Mouse (Mus musculus) forebrain, embryonic 16.5 days (tissue): Measurements from ENCODE around the gene Ldlrap1. TPM values are rescaled to one million over a fixed set of nuclear protein-coding genes. Genes with fewer than 3 reads are reported as not detected.
A peak's percentile ranks its signal among the peaks of the same experiment; 100 is the strongest.

ENCODE experiments used
- ATAC-seq: fragments of 200-750 bp; cut with Nextera tagmentation; 2 replicates; pipeline ENCODE4 v1.8.0; 2017; ENCODE audit warnings: mild to moderate bottlenecking, moderate library complexity
- H3K27ac ChIP-seq: fragments of 300-500 bp; sonication (generic); 2 replicates; pipeline ENCODE4 v1.5.1; 2014; ENCODE audit warnings: low read length, control low read depth
- H3K27me3 ChIP-seq: fragments of 300-500 bp; sonication (generic); replicated peaks from 2 replicates; pipeline ENCODE4 v1.6.1; 2014; ENCODE audit warnings: low read length; ENCODE audit not compliant: control insufficient read depth, insufficient read depth
- H3K36me3 ChIP-seq: fragments of 300-500 bp; sonication (generic); 2 replicates; pipeline ENCODE4 v1.6.1; 2014; ENCODE audit not compliant: control insufficient read depth, insufficient read depth
- H3K4me1 ChIP-seq: fragments of 300-500 bp; sonication (generic); replicated peaks from 2 replicates; pipeline ENCODE4 v1.6.1; 2014; ENCODE audit warnings: low read length; ENCODE audit not compliant: control insufficient read depth, insufficient read depth
- H3K4me2 ChIP-seq: fragments of 300-500 bp; sonication (generic); 2 replicates; pipeline ENCODE4 v1.6.1; 2014; ENCODE audit warnings: mild to moderate bottlenecking, low read length, control low read depth
- H3K4me3 ChIP-seq: fragments of 300-500 bp; sonication (generic); replicated peaks from 2 replicates; pipeline ENCODE4 v1.5.1; 2014; ENCODE audit warnings: mild to moderate bottlenecking, low read length, control low read depth
- H3K9ac ChIP-seq: fragments of 300-500 bp; sonication (generic); replicated peaks from 2 replicates; pipeline ENCODE4 v1.6.1; 2014; ENCODE audit warnings: low read depth, low read length, control low read depth
- H3K9me3 ChIP-seq: fragments of 300-500 bp; sonication (generic); 2 replicates; pipeline ENCODE4 v1.6.1; 2016; ENCODE audit warnings: low read length; ENCODE audit not compliant: control insufficient read depth
- WGBS: fragments of 180-500 bp; shearing (Covaris S2); extraction: QIAGEN DNeasy Blood & Tissue Kit; methylation state at CpG from one replicate; pipeline ENCODE4 v1.1.7; 2014; 5-methylcytosine and 5-hydroxymethylcytosine counted together
- polyA plus RNA-seq: library from polyadenylated mRNA; unstranded; fragments of >200 nt; fragmentation: Nextera tagmentation; extraction: Ambion mirVana; gene quantifications from 2 replicates; pipeline ENCODE4 v1.2.1, GENCODE M21; 2015

The Ldlrap1 gene
- polyA plus RNA-seq, 1 experiment from 2014 or later: 2.9 TPM

GRCm38 (mm10) chr4:134754941-134755340 lies 12.9 kb downstream of the Ldlrap1 start:
- H3K4me1 ChIP-seq: peaks cover 2% of the 10 kb centered on the region; the same call in 1 of the 2 replicates
- H3K4me2 ChIP-seq: no peak overlapping the region
- ATAC-seq: no peak
- no peaks in the 10 kb centered on the region for H3K27me3 ChIP-seq
- no peak overlapping the region for H3K27ac ChIP-seq
- H3K36me3 ChIP-seq: no peaks in the 10 kb centered on the region
- 84% methylated on average over 13 of the region's 13 CpGs for WGBS
- no peaks in the 10 kb centered on the region for H3K9me3 ChIP-seq
- H3K9ac ChIP-seq: no peak overlapping the region
- H3K4me3 ChIP-seq: no peak overlapping the region

- WGBS: 60% methylated on average over 10 of the region's 10 CpGs
- no peaks in the 10 kb centered on the region for H3K36me3 ChIP-seq
- no peaks in the 10 kb centered on the region for H3K9me3 ChIP-seq
- H3K4me1 ChIP-seq: peaks cover 2% of the 10 kb centered on the region; the same call in 1 of the 2 replicates
- ATAC-seq: no peak
- H3K27me3 ChIP-seq: no peaks in the 10 kb centered on the region
- H3K27ac ChIP-seq: no peak overlapping the region
- H3K9ac ChIP-seq: no peak overlapping the region
- H3K4me2 ChIP-seq: no peak overlapping the region
- no peak overlapping the region for H3K4me3 ChIP-seq
These were observed 13.5 kb downstream of the Ldlrap1 start for GRCm38 (mm10) chr4:134754371-134754770.

- Histone ChIP-seq H3K4me1 (peaks cover 2% of the 10 kb centered on the region; the same call in 1 of the 2 replicates), H3K4me2 (no peak overlapping the region), H3K27ac (no peak overlapping the region), H3K9me3 (no peaks in the 10 kb centered on the region), H3K9ac (no peak overlapping the region), H3K4me3 (no peak overlapping the region), H3K27me3 (no peaks in the 10 kb centered on the region), H3K36me3 (no peaks in the 10 kb centered on the region)
- ATAC-seq: no peak
- 28% methylated on average over 17 of the region's 17 CpGs for WGBS
These were observed 14.1 kb downstream of the Ldlrap1 start for GRCm38 (mm10) chr4:134753516-134754261.

GRCm38 (mm10) chr4:134752911-134753426 lies 14.9 kb downstream of the Ldlrap1 start:
- 48% methylated on average over 11 of the region's 11 CpGs for WGBS
- Histone ChIP-seq H3K9ac (no peak overlapping the region), H3K4me2 (no peak overlapping the region), H3K4me1 (peaks cover 2% of the 10 kb centered on the region; the same call in 1 of the 2 replicates), H3K36me3 (no peaks in the 10 kb centered on the region), H3K27me3 (no peaks in the 10 kb centered on the region), H3K27ac (no peak overlapping the region), H3K4me3 (no peak overlapping the region), H3K9me3 (no peaks in the 10 kb centered on the region)
- no peak for ATAC-seq

- no peak for ATAC-seq
- WGBS: 86% methylated on average over 18 of the region's 18 CpGs
- Histone ChIP-seq H3K27ac (peak overlapping the region; percentile 30; the same call in 1 of the 2 replicates), H3K9me3 (no peaks in the 10 kb centered on the region), H3K4me3 (no peak overlapping the region), H3K4me1 (peaks cover 2% of the 10 kb centered on the region; the same call in 1 of the 2 replicates), H3K27me3 (no peaks in the 10 kb centered on the region), H3K9ac (no peak overlapping the region), H3K36me3 (no peaks in the 10 kb centered on the region), H3K4me2 (no peak overlapping the region)
These were observed 16.0 kb downstream of the Ldlrap1 start for GRCm38 (mm10) chr4:134751682-134752380.

- Histone ChIP-seq H3K4me1 (peaks cover 2% of the 10 kb centered on the region; the same call in 1 of the 2 replicates), H3K27ac (no peak overlapping the region), H3K9me3 (no peaks in the 10 kb centered on the region), H3K36me3 (no peaks in the 10 kb centered on the region), H3K27me3 (no peaks in the 10 kb centered on the region), H3K4me2 (no peak overlapping the region), H3K4me3 (no peak overlapping the region), H3K9ac (no peak overlapping the region)
- no peak for ATAC-seq
- 79% methylated on average over 6 of the region's 6 CpGs for WGBS
These were observed 17.0 kb downstream of the Ldlrap1 start for GRCm38 (mm10) chr4:134750825-134751224.

GRCm38 (mm10) chr4:134750263-134750662 lies 17.6 kb downstream of the Ldlrap1 start:
- no peaks in the 10 kb centered on the region for H3K27me3 ChIP-seq
- no peak overlapping the region for H3K9ac ChIP-seq
- H3K9me3 ChIP-seq: no peaks in the 10 kb centered on the region
- no peak overlapping the region for H3K4me2 ChIP-seq
- H3K27ac ChIP-seq: no peak overlapping the region
- ATAC-seq: no peak
- H3K36me3 ChIP-seq: no peaks in the 10 kb centered on the region
- no peak overlapping the region for H3K4me3 ChIP-seq
- peaks cover 2% of the 10 kb centered on the region; the same call in 1 of the 2 replicates for H3K4me1 ChIP-seq
- 77% methylated on average over 5 of the region's 5 CpGs for WGBS

GRCm38 (mm10) chr4:134749301-134750030 lies 18.4 kb downstream of the Ldlrap1 start:
- no peak overlapping the region for H3K4me2 ChIP-seq
- peaks cover 2% of the 10 kb centered on the region; the same call in 1 of the 2 replicates for H3K4me1 ChIP-seq
- WGBS: 66% methylated on average over 21 of the region's 21 CpGs
- H3K4me3 ChIP-seq: no peak overlapping the region
- H3K27ac ChIP-seq: no peak overlapping the region
- H3K27me3 ChIP-seq: no peaks in the 10 kb centered on the region
- ATAC-seq: no peak
- no peaks in the 10 kb centered on the region for H3K9me3 ChIP-seq
- no peak overlapping the region for H3K9ac ChIP-seq
- H3K36me3 ChIP-seq: no peaks in the 10 kb centered on the region
